Comparison of ENCODE assay signal across 16 mouse cellular contexts in genomic region chr3:40049721-40050120, GRCm38 (mm10).
"Had no signal": no experiment of that assay in that cellular context is flagged by ENCODE, and none has a peak within 500 bp of the region (broad histone marks: within the 10 kb centered on the region; RNA-seq: fewer than 3 reads in every experiment).

No protein-coding gene starts in this region.

- H3K4me2 ChIP-seq: liver, embryonic 13.5 days; neural tube, embryonic 13.5 days had no signal

- H3K27ac ChIP-seq: liver, embryonic 13.5 days; midbrain, embryonic 10.5 days; neural tube, embryonic 13.5 days had no signal

- H3K9me3 ChIP-seq: liver, embryonic 13.5 days; midbrain, embryonic 10.5 days; neural tube, embryonic 13.5 days had no signal

- DNase-seq: kidney, adult 2 months; kidney, postnatal 10 days; kidney, postnatal 36 days; left cerebral cortex, postnatal 4 days; liver, embryonic 13.5 days; lung, adult 2 months; retina, postnatal 1 day; right cerebral cortex, postnatal 25 days; thymus, adult 18-20 months; thymus, postnatal 36 days had no signal

- H3K36me3 ChIP-seq: liver, embryonic 13.5 days; midbrain, embryonic 10.5 days; neural tube, embryonic 13.5 days had no signal

- H3K4me3 ChIP-seq: liver, embryonic 13.5 days; megakaryocyte, embryonic 14.5 days; midbrain, embryonic 10.5 days; myocyte; neural tube, embryonic 13.5 days had no signal

- ATAC-seq: lung, postnatal 0 days; midbrain, embryonic 16.5 days had no signal

- H3K9ac ChIP-seq: liver, embryonic 13.5 days; neural tube, embryonic 13.5 days had no signal

- H3K4me1 ChIP-seq: liver, embryonic 13.5 days; megakaryocyte, embryonic 14.5 days; midbrain, embryonic 10.5 days; neural tube, embryonic 13.5 days had no signal

- H3K27me3 ChIP-seq: liver, embryonic 13.5 days; megakaryocyte, embryonic 14.5 days; neural tube, embryonic 13.5 days had no signal
